Mouse (Mus musculus) testis, adult 2 months (tissue): ENCODE data around the gene Srms. TPM values are rescaled to one million over a fixed set of nuclear protein-coding genes. Genes with fewer than 3 reads are reported as not detected.
"Not testable (repeated sequence)": the region's sequence is repeated elsewhere in the genome, so short reads cannot be mapped to it uniquely, and the experiment has no call there.

Experiments used
- H3K27ac ChIP-seq: fragments of 200-500 bp; 2 replicates; pipeline ENCODE4 v1.5.1; 2012; ENCODE audit warnings: low read depth, low read length; ENCODE audit not compliant: control insufficient read depth, insufficient read depth
- H3K27me3 ChIP-seq: fragments of 200-500 bp; 2 replicates; pipeline ENCODE4 v1.6.1; 2012; ENCODE audit warnings: mild to moderate bottlenecking, low read length, moderate library complexity; ENCODE audit not compliant: control insufficient read depth, insufficient read depth
- H3K36me3 ChIP-seq: fragments of 200-500 bp; 2 replicates; pipeline ENCODE4 v1.6.1; 2012; ENCODE audit warnings: mild to moderate bottlenecking, low read length; ENCODE audit not compliant: control insufficient read depth, insufficient read depth
- H3K4me1 ChIP-seq: fragments of 200-500 bp; 2 replicates; pipeline ENCODE4 v1.6.1; 2012; ENCODE audit warnings: low read length; ENCODE audit not compliant: control insufficient read depth, insufficient read depth
- H3K4me3 ChIP-seq: fragments of 200-500 bp; 2 replicates; pipeline ENCODE4 v1.5.1; 2012; ENCODE audit warnings: low read depth, mild to moderate bottlenecking, low read length, moderate library complexity, mixed read lengths; ENCODE audit not compliant: control insufficient read depth
- CTCF ChIP-seq: fragments of 200-500 bp; IDR thresholded peaks from 2 replicates; pipeline ENCODE4 v1.5.1; 2012; ENCODE audit warnings: low read depth, mild to moderate bottlenecking, inconsistent platforms, low read length, moderate library complexity; ENCODE audit not compliant: control insufficient read depth, insufficient read depth, insufficient replicate concordance
- POLR2A ChIP-seq: fragments of 200-500 bp; IDR thresholded peaks from 2 replicates; pipeline ENCODE4 v1.6.1; 2012; ENCODE audit warnings: low read depth, mild to moderate bottlenecking, inconsistent platforms, low read length, moderate library complexity; ENCODE audit not compliant: control insufficient read depth
- polyA plus RNA-seq: library from polyadenylated mRNA; depleted of rRNA; stranded (reverse); fragments of >200 nt; gene quantifications from 2 replicates; pipeline ENCODE4 v1.2.3, GENCODE M21; 2012

Gene Srms
- polyA plus RNA-seq, 1 experiment = 1.4 TPM

GRCm38 (mm10) chr2:181202422-181202821, 10.6 kb downstream of the Srms start, which contains the start of gene Ptk6:
Gene Ptk6, minus strand, starts transcription at chr2:181202789.
- Histone ChIP-seq H3K36me3 (no peaks in the 10 kb centered on the region), H3K4me1 (peaks cover 9% of the 10 kb centered on the region; the same call in 1 of the 2 replicates), H3K27me3 (no peaks in the 10 kb centered on the region), H3K27ac (no peak within 1 kb of the TSS), H3K4me3 (no peak within 1 kb of the TSS)
- TF ChIP-seq POLR2A (no peak), CTCF (no peak)

GRCm38 (mm10) chr2:181201606-181202005, 11.4 kb downstream of the Srms start:
- peaks cover 9% of the 10 kb centered on the region; the same call in 1 of the 2 replicates for H3K4me1 ChIP-seq
- no peaks in the 10 kb centered on the region for H3K27me3 ChIP-seq
- no peak overlapping the region for H3K27ac ChIP-seq
- TF ChIP-seq CTCF = no peak
- TF ChIP-seq POLR2A = no peak
- H3K36me3 ChIP-seq = no peaks in the 10 kb centered on the region
- no peak overlapping the region for H3K4me3 ChIP-seq

GRCm38 (mm10) chr2:181196628-181197300, 16.2 kb downstream of the Srms start:
- no peak overlapping the region for H3K27ac ChIP-seq
- no peak overlapping the region for H3K4me3 ChIP-seq
- no peaks in the 10 kb centered on the region for H3K36me3 ChIP-seq
- H3K4me1 ChIP-seq = no peaks in the 10 kb centered on the region
- TF ChIP-seq POLR2A = no peak
- no peak for TF ChIP-seq CTCF
- H3K27me3 ChIP-seq = no peaks in the 10 kb centered on the region

GRCm38 (mm10) chr2:181193044-181193443, 19.9 kb downstream of the Srms start:
- no peaks in the 10 kb centered on the region for H3K36me3 ChIP-seq
- TF ChIP-seq CTCF = no peak
- TF ChIP-seq POLR2A = no peak
- no peaks in the 10 kb centered on the region for H3K4me1 ChIP-seq
- H3K27ac ChIP-seq = no peak overlapping the region
- no peak overlapping the region for H3K4me3 ChIP-seq
- no peaks in the 10 kb centered on the region for H3K27me3 ChIP-seq

- no peaks in the 10 kb centered on the region; the same call in 1 of the 2 replicates for H3K4me1 ChIP-seq
- no peaks in the 10 kb centered on the region for H3K27me3 ChIP-seq
- H3K36me3 ChIP-seq = no peaks in the 10 kb centered on the region
- no peak overlapping the region for H3K4me3 ChIP-seq
- H3K27ac ChIP-seq = no peak overlapping the region
- TF ChIP-seq CTCF (no peak), POLR2A (no peak)
These were observed 21.0 kb downstream of the Srms start for GRCm38 (mm10) chr2:181191936-181192335.

- H3K4me1 ChIP-seq, H3K27ac ChIP-seq, H3K36me3 ChIP-seq, H3K27me3 ChIP-seq, H3K4me3 ChIP-seq: not testable (repeated sequence)
These were observed 21.6 kb downstream of the Srms start for GRCm38 (mm10) chr2:181191385-181191784.

- no peak for TF ChIP-seq POLR2A
- no peak for TF ChIP-seq CTCF
- Histone ChIP-seq H3K27ac (no peak overlapping the region), H3K27me3 (no peaks in the 10 kb centered on the region), H3K4me1 (no peaks in the 10 kb centered on the region; the same call in 1 of the 2 replicates), H3K36me3 (no peaks in the 10 kb centered on the region), H3K4me3 (no peak overlapping the region)
These were observed 23.7 kb downstream of the Srms start for GRCm38 (mm10) chr2:181189321-181189720.

- H3K27ac ChIP-seq = no peak overlapping the region
- no peaks in the 10 kb centered on the region for H3K27me3 ChIP-seq
- no peaks in the 10 kb centered on the region for H3K36me3 ChIP-seq
- no peak overlapping the region for H3K4me3 ChIP-seq
- no peaks in the 10 kb centered on the region; the same call in 1 of the 2 replicates for H3K4me1 ChIP-seq
- TF ChIP-seq CTCF (no peak), POLR2A (no peak)
These were observed 24.3 kb downstream of the Srms start for GRCm38 (mm10) chr2:181188681-181189080.
